Mouse (Mus musculus) cerebral cortex, adult 2 months (tissue): ENCODE measurements around the gene Runx1.

Source experiments
- WGBS: fragments of 180-500 bp; shearing (Covaris S2); methylation state at CpG from one replicate; pipeline ENCODE4 v1.1.7; 2018; 5-methylcytosine and 5-hydroxymethylcytosine counted together

The Runx1 gene

GRCm38 (mm10) chr16:92824723-92825203 lies 1.2 kb downstream of the Runx1 start:
- WGBS, result 78% methylated on average over 9 of the region's 9 CpGs

- WGBS, result 72% methylated on average over 6 of the region's 6 CpGs
Measured at GRCm38 (mm10) chr16:92824003-92824722, 1.8 kb downstream of the Runx1 start.

- 41% methylated on average over 5 of the region's 5 CpGs for WGBS
Measured at GRCm38 (mm10) chr16:92823381-92823862, 2.5 kb downstream of the Runx1 start.

- 81% methylated on average over 12 of the region's 12 CpGs for WGBS
Measured at GRCm38 (mm10) chr16:92822676-92823075, 3.3 kb downstream of the Runx1 start.

- 85% methylated on average over 14 of the region's 14 CpGs for WGBS
Measured at GRCm38 (mm10) chr16:92821938-92822629, 3.9 kb downstream of the Runx1 start.

GRCm38 (mm10) chr16:92821596-92821937 lies 4.4 kb downstream of the Runx1 start:
- 88% methylated on average over 5 of the region's 5 CpGs for WGBS

- 86% methylated on average over 6 of the region's 6 CpGs for WGBS
Measured at GRCm38 (mm10) chr16:92820451-92820850, 5.5 kb downstream of the Runx1 start.

- 88% methylated on average over 8 of the region's 8 CpGs for WGBS
Measured at GRCm38 (mm10) chr16:92818480-92819269, 7.3 kb downstream of the Runx1 start.

- 76% methylated on average over 7 of the region's 7 CpGs for WGBS
Measured at GRCm38 (mm10) chr16:92816092-92816491, 9.9 kb downstream of the Runx1 start.

GRCm38 (mm10) chr16:92815195-92815527 lies 10.8 kb downstream of the Runx1 start:
- WGBS, result 55% methylated on average over 2 of the region's 2 CpGs

- WGBS, result 77% methylated on average over 5 of the region's 5 CpGs
Measured at GRCm38 (mm10) chr16:92814366-92815194, 11.4 kb downstream of the Runx1 start.

GRCm38 (mm10) chr16:92812405-92812804 lies 13.5 kb downstream of the Runx1 start:
- 87% methylated on average over 3 of the region's 3 CpGs for WGBS

- WGBS, result 96% methylated on average over 8 of the region's 8 CpGs
Measured at GRCm38 (mm10) chr16:92810568-92811240, 15.2 kb downstream of the Runx1 start.

GRCm38 (mm10) chr16:92807772-92808171 lies 18.2 kb downstream of the Runx1 start:
- 81% methylated on average over 8 of the region's 8 CpGs for WGBS

GRCm38 (mm10) chr16:92803076-92803580 lies 22.8 kb downstream of the Runx1 start:
- 94% methylated on average over 7 of the region's 7 CpGs for WGBS

- WGBS, result 81% methylated on average over 12 of the region's 12 CpGs
Measured at GRCm38 (mm10) chr16:92801567-92801966, 24.4 kb downstream of the Runx1 start.

- 86% methylated on average over 5 of the region's 5 CpGs for WGBS
Measured at GRCm38 (mm10) chr16:92800845-92801244, 25.1 kb downstream of the Runx1 start.

- 95% methylated on average over 7 of the region's 7 CpGs for WGBS
Measured at GRCm38 (mm10) chr16:92799940-92800339, 26.0 kb downstream of the Runx1 start.

- WGBS, result 64% methylated on average over 6 of the region's 6 CpGs
Measured at GRCm38 (mm10) chr16:92794197-92794596, 31.8 kb downstream of the Runx1 start.

GRCm38 (mm10) chr16:92793741-92794140 lies 32.2 kb downstream of the Runx1 start:
- 90% methylated on average over 8 of the region's 8 CpGs for WGBS

GRCm38 (mm10) chr16:92792905-92793304 lies 33.0 kb downstream of the Runx1 start:
- WGBS, result 97% methylated on average over 4 of the region's 4 CpGs
